Mouse (Mus musculus) hindbrain, embryonic 13.5 days (tissue): ENCODE results near the gene G430095P16Rik. TPM values are rescaled to one million over a fixed set of nuclear protein-coding genes. Genes with fewer than 3 reads are reported as not detected.

Experiments used
- ATAC-seq: fragments of 200-750 bp; cut with Nextera tagmentation; 2 replicates; pipeline ENCODE4 v1.8.0; 2017; ENCODE audit warnings: moderate TSS enrichment; ENCODE audit not compliant: low FRiP score
- H3K27ac ChIP-seq: fragments of 300-500 bp; sonication (generic); 2 replicates; pipeline ENCODE4 v1.5.1; 2015; ENCODE audit warnings: inconsistent platforms, mild to moderate bottlenecking, moderate library complexity
- H3K27me3 ChIP-seq: fragments of 300-500 bp; sonication (generic); 2 replicates; pipeline ENCODE4 v1.6.1; 2015; ENCODE audit warnings: mild to moderate bottlenecking, inconsistent platforms
- H3K36me3 ChIP-seq: fragments of 300-500 bp; sonication (generic); 2 replicates; pipeline ENCODE4 v1.6.1; 2015; ENCODE audit warnings: mild to moderate bottlenecking, inconsistent platforms
- H3K4me1 ChIP-seq: fragments of 300-500 bp; sonication (generic); replicated peaks from 2 replicates; pipeline ENCODE4 v1.6.1; 2015; ENCODE audit warnings: inconsistent platforms
- H3K4me2 ChIP-seq: fragments of 300-500 bp; sonication (generic); 2 replicates; pipeline ENCODE4 v1.6.1; 2015; ENCODE audit warnings: inconsistent platforms, mild to moderate bottlenecking, moderate library complexity
- H3K4me3 ChIP-seq: fragments of 300-500 bp; sonication (generic); 2 replicates; pipeline ENCODE4 v1.5.1; 2015; ENCODE audit warnings: mild to moderate bottlenecking, inconsistent platforms
- H3K9ac ChIP-seq: fragments of 300-500 bp; sonication (generic); 2 replicates; pipeline ENCODE4 v1.6.1; 2015; ENCODE audit warnings: mild to moderate bottlenecking, inconsistent platforms
- H3K9me3 ChIP-seq: fragments of 300-500 bp; sonication (generic); 2 replicates; pipeline ENCODE4 v1.6.1; 2016; ENCODE audit warnings: inconsistent platforms
- WGBS: fragments of 180-500 bp; shearing (Covaris S2); methylation state at CpG from one replicate; pipeline ENCODE4 v1.1.7; 2015; 5-methylcytosine and 5-hydroxymethylcytosine counted together
- polyA plus RNA-seq: library from polyadenylated mRNA; unstranded; fragments of >200 nt; fragmentation: Nextera tagmentation; extraction: Ambion mirVana; gene quantifications from 2 replicates; pipeline ENCODE4 v1.2.1, GENCODE M21; 2015

Gene G430095P16Rik
- polyA plus RNA-seq, 1 experiment from 2014 or later, result 1.0 TPM

DNA sequence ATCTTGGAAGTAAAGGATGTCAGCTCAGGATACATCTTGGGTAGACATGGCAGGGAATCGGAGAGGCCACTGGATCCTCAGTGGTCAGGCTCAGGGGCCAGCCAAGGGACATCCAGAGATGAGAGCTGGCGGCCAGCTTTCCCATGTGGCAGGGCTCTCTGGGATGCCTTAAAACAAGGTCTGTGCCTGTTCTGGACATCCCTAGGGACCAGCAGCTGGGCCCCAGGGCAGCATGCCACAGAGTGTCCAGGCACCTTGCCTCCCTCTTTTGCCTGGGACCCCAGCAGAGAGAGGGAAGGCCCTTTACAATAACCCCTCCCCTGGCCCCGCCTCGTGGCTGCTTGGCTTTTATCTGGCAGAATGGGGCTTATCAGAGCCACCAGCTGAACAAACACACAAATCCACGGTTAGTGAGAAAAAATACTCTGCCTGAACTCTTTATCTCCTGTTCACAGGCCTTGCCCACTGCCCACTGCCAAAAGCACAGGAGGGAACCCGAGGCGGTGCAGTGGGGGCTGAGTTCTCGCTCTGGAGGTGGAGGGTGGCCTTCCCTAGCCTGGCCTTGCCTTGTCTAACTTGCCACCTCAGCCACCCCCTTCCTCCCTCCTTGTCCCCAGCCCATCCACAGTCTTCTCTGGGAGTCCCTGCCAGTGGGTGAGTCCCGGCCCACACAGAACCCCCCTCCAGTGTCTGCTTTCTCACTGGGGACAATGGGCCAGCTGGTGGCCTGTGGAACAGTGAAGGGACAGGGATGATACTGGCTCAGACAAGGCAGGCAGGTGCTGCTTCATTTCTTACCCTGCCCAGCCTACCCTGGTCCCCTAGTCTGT lies 7.9 kb downstream of the G430095P16Rik start:
- ATAC-seq, result no peak; the same call in 1 of the 2 replicates
- 29% methylated on average over 9 of the region's 9 CpGs for WGBS
- Histone ChIP-seq H3K9ac (peak overlapping the region; percentile 20; the same call in 1 of the 2 replicates), H3K27ac (peak overlapping the region; percentile 90), H3K27me3 (peaks cover 52% of the 10 kb centered on the region), H3K4me3 (no peak overlapping the region), H3K4me1 (peaks cover 89% of the 10 kb centered on the region), H3K4me2 (no peak overlapping the region), H3K36me3 (peaks cover 12% of the 10 kb centered on the region; the same call in 1 of the 2 replicates), H3K9me3 (no peaks in the 10 kb centered on the region)

DNA sequence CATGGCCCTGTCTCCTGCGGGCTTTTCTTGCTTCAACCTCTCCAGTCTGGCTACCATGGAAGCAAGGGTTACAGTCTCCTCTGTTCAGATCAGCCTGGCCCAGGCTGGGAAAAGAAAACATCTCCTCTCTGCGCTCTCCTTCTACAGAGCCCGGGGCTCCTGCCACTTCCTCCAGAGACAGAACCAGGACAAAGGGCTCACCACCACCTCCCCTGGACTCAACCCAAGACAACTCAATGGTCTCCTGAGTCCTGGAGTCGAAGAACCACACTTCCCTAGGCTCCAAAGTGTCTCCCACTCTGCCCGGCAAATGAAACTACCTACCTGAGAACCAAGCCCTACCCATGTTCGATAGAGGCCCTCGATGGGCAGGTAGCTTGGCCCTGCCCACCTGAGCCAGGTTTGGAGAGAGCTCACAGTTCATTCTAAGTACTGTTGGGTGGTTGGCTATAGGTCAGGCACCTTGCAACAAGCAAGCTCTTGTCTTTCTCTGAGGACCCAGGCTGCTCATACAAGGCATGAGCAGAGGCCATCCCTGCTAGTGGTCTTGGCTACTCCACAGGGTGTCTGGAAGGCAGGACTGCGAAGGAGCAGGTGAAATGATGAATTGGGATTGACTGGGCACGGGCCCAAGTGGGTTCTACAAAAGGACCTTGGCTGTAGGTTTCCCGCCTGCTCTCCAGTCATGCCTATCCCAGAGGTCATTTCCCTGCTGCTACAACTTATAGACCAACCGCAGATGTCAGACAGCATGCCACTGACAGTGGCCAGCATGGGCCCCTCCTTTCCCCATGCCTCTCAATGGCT lies 8.8 kb downstream of the G430095P16Rik start:
- no peak overlapping the region for H3K4me2 ChIP-seq
- no peak; the same call in 1 of the 2 replicates for ATAC-seq
- no peak overlapping the region for H3K4me3 ChIP-seq
- WGBS, result 55% methylated on average over 11 of the region's 11 CpGs
- H3K36me3 ChIP-seq, result peaks cover 7% of the 10 kb centered on the region; the same call in 1 of the 2 replicates
- peaks cover 89% of the 10 kb centered on the region for H3K4me1 ChIP-seq
- H3K27me3 ChIP-seq, result peaks cover 60% of the 10 kb centered on the region
- H3K27ac ChIP-seq, result peak overlapping the region; percentile 90
- 0 out of 2 replicates have a peak overlapping the region, but pooled peaks have one; percentile 20 for H3K9ac ChIP-seq
- no peaks in the 10 kb centered on the region for H3K9me3 ChIP-seq

DNA sequence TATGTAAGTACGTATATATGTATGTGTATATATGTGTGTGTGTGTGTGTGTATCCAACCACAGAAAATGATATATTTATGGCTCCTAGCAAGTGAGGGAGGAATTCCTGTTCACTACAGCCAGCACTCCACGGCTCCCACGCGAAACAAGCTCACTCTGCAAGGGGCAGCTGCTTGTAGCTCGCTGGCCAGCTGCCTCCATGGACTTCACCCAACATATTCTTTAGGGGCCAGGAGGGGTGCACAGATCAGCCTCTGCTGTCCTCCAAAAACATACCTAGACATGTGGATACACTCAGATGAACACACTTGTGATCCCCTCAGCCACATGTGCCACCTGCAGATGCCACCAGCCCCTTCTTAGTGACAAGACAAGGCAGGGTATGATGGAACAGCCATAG lies 9.7 kb downstream of the G430095P16Rik start:
- Histone ChIP-seq H3K27me3 (peaks cover 66% of the 10 kb centered on the region), H3K4me1 (peaks cover 88% of the 10 kb centered on the region), H3K9me3 (no peaks in the 10 kb centered on the region), H3K4me2 (no peak overlapping the region), H3K36me3 (no peaks in the 10 kb centered on the region), H3K9ac (peak overlapping the region; percentile 39; the same call in 1 of the 2 replicates), H3K4me3 (no peak overlapping the region), H3K27ac (peak overlapping the region; percentile 90)
- WGBS, result 72% methylated on average over 5 of the region's 5 CpGs
- no peak for ATAC-seq

DNA sequence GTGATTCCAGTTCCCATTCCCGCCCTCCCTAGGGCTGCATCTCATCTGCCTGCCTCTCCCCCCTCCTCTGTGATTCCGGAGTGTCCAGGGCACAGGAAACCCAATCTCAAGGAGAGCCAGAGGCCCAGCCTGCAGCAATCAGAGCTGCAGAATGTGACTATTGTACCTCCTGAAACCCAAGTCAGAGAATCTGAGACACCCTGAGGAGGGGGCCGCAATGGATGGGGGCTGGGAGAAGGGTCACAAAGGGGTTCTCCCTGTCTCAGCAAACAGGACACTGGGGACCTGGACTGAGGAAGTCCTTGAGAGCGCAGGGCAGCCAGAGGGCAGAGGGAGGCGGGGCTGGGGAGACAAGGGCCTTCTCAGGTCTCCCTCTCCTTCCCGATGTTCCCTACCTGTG lies 10.2 kb downstream of the G430095P16Rik start:
- no peak for ATAC-seq
- peak overlapping the region; percentile 90 for H3K27ac ChIP-seq
- H3K27me3 ChIP-seq, result peaks cover 70% of the 10 kb centered on the region
- H3K9me3 ChIP-seq, result no peaks in the 10 kb centered on the region
- H3K36me3 ChIP-seq, result no peaks in the 10 kb centered on the region
- H3K4me2 ChIP-seq, result no peak overlapping the region
- 50% methylated on average over 6 of the region's 6 CpGs for WGBS
- H3K4me3 ChIP-seq, result no peak overlapping the region
- peaks cover 90% of the 10 kb centered on the region for H3K4me1 ChIP-seq
- peak overlapping the region; percentile 39; the same call in 1 of the 2 replicates for H3K9ac ChIP-seq

DNA sequence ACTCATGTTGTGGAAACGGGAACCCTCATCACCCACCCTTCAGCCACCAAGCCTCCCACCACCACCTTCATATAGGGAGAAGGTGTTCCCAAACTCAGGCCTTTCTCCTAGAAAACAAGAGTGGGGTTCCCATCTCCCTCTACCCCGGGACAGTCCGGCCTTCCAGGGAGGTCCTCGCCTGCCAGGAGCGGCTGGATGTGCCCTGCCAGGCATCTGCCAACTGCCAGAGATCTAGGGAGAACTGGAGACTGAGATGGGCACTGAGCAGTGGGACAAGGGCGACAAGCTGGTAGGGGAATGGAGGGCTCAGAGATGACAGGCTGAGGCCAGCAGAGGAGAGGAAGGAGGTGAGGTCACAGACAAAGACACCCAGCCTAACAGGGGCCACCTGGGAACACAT lies 11.2 kb downstream of the G430095P16Rik start:
- no peak overlapping the region for H3K4me3 ChIP-seq
- H3K4me1 ChIP-seq, result peaks cover 90% of the 10 kb centered on the region
- ATAC-seq, result no peak
- H3K4me2 ChIP-seq, result no peak overlapping the region
- 78% methylated on average over 6 of the region's 6 CpGs for WGBS
- 0 out of 2 replicates have a peak overlapping the region, but pooled peaks have one; percentile 29 for H3K9ac ChIP-seq
- no peaks in the 10 kb centered on the region for H3K9me3 ChIP-seq
- peak overlapping the region; percentile 90 for H3K27ac ChIP-seq
- peaks cover 77% of the 10 kb centered on the region for H3K27me3 ChIP-seq
- no peaks in the 10 kb centered on the region for H3K36me3 ChIP-seq

DNA sequence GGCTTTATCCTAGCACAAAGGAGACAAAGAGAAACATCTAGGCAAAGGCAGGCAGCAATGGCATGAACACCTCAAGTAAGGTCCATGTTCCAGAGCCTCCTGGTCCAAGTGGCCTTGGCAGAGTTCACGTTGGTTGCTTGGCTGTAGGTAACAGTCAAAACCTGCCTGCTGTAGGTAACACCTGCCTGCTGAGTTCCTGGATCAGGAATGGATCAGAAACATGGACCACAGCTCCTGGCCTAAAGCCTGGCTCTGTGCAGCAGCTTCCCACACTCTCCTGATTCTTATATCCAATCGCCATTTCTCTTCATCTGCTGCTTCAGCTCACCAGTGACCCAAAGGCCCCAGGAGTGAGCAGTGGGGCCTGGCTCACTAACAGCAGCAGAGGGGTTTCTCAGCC lies 11.9 kb downstream of the G430095P16Rik start:
- ATAC-seq, result no peak
- H3K27ac ChIP-seq, result no peak overlapping the region
- no peak overlapping the region for H3K4me2 ChIP-seq
- 92% methylated on average over 2 of the region's 2 CpGs for WGBS
- no peaks in the 10 kb centered on the region for H3K9me3 ChIP-seq
- no peak overlapping the region for H3K9ac ChIP-seq
- H3K4me3 ChIP-seq, result no peak overlapping the region
- H3K27me3 ChIP-seq, result peaks cover 84% of the 10 kb centered on the region
- no peaks in the 10 kb centered on the region for H3K36me3 ChIP-seq
- H3K4me1 ChIP-seq, result peaks cover 89% of the 10 kb centered on the region

DNA sequence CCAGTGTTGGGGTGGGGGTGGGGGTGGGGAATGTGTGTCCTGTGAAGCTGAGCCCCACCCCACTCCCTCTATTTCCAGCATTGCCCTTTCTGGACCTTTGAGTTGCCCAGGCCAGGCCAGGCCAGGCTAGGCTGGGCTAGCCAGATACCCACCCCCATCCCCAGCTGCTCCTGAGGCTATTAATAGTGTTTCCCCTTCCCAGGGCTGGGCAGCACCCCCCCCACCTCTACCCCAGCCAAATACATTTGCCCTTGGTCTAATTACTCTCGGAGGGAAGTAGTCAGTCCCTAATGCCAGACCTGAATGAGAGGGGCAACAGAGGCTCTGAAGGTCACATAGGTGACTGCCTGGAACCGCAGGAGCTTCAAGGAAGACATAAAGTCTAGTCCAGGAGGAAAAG lies 12.8 kb downstream of the G430095P16Rik start:
- Histone ChIP-seq H3K4me3 (no peak overlapping the region), H3K9me3 (no peaks in the 10 kb centered on the region), H3K9ac (no peak overlapping the region), H3K27me3 (peaks cover 87% of the 10 kb centered on the region), H3K4me1 (peaks cover 89% of the 10 kb centered on the region), H3K4me2 (no peak overlapping the region), H3K27ac (no peak overlapping the region), H3K36me3 (no peaks in the 10 kb centered on the region)
- no peak for ATAC-seq
- 58% methylated on average over 2 of the region's 2 CpGs for WGBS

DNA sequence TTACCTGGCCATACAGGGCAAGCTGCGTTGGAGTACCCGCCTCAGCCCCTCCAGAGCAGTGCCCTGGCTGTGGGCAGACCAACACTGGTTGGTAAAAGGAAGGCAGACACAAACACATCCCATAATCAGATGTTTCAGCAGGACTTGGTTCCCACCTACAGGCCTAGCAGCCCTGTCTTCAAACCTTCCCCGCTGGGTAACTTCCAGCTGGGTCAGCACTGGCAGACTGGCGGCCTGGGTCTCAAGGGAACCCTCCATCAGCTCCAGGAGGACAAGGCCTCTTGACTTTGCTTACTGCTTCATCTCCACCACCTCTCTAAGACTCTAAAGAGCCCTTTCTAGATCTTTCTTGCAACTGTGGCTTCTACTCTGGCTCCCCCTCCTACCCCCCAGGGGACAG lies 13.7 kb downstream of the G430095P16Rik start:
- no peak overlapping the region for H3K4me3 ChIP-seq
- WGBS, result 69% methylated on average over 4 of the region's 4 CpGs
- H3K4me2 ChIP-seq, result no peak overlapping the region
- no peaks in the 10 kb centered on the region for H3K36me3 ChIP-seq
- no peak overlapping the region for H3K27ac ChIP-seq
- peaks cover 92% of the 10 kb centered on the region for H3K27me3 ChIP-seq
- no peaks in the 10 kb centered on the region for H3K9me3 ChIP-seq
- no peak for ATAC-seq
- 0 out of 2 replicates have a peak overlapping the region, but pooled peaks have one; percentile 21 for H3K9ac ChIP-seq
- H3K4me1 ChIP-seq, result peaks cover 89% of the 10 kb centered on the region

DNA sequence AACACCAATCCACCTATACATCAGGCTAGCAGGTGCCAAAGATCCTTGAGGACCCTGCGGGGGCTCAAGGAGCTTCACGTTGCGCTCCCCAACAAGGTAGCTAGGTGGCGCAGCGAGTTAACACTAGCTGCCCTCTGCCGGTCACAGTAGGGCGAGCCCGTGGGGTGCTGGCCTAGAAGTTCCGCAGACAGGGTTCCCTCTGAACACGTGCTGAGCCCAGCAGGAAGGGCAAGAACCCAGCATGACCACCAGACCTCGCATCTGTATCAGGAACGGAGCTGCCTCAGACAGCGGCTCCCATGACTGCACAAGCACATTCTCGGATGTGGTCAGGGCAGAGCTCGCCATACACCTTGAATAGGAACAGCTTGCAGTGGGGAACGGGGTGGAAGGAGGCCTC lies 14.8 kb downstream of the G430095P16Rik start:
- Histone ChIP-seq H3K9me3 (no peaks in the 10 kb centered on the region), H3K4me1 (peaks cover 89% of the 10 kb centered on the region), H3K36me3 (no peaks in the 10 kb centered on the region), H3K27me3 (peaks cover 100% of the 10 kb centered on the region), H3K4me3 (peak overlapping the region; percentile 15; the same call in 1 of the 2 replicates), H3K4me2 (peak overlapping the region; percentile 35), H3K27ac (no peak overlapping the region; the same call in 1 of the 2 replicates), H3K9ac (peak overlapping the region; percentile 39; the same call in 1 of the 2 replicates)
- no peak for ATAC-seq
- 2% methylated on average over 16 of the region's 16 CpGs for WGBS

DNA sequence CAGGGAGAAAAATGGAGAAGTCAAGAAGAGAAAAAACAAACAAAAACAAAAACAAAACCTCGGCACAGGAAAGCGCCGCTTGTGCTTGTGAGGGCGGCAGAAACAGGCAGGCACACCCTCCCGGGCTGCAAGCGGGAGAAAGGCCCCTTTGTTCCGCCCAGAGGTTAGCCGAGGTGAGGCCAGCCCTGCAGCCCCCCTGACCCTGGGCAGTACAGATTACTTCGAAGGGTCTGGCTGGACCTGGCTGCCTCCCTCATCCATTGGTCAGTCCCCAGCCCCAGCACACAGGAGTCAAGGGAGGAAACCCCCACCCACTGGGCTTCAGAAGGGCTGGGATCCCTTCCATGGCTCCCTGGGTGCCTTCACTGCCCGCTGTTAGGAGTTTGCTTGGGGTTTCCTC lies 15.5 kb downstream of the G430095P16Rik start:
- H3K9ac ChIP-seq, result peak overlapping the region; percentile 51
- H3K27me3 ChIP-seq, result peaks cover 100% of the 10 kb centered on the region
- 3% methylated on average over 10 of the region's 10 CpGs for WGBS
- ATAC-seq, result no peak
- peak overlapping the region; percentile 64 for H3K27ac ChIP-seq
- H3K4me3 ChIP-seq, result no peak overlapping the region
- H3K9me3 ChIP-seq, result no peaks in the 10 kb centered on the region
- no peaks in the 10 kb centered on the region for H3K36me3 ChIP-seq
- H3K4me1 ChIP-seq, result peaks cover 89% of the 10 kb centered on the region
- H3K4me2 ChIP-seq, result peak overlapping the region; percentile 35; the same call in 1 of the 2 replicates

DNA sequence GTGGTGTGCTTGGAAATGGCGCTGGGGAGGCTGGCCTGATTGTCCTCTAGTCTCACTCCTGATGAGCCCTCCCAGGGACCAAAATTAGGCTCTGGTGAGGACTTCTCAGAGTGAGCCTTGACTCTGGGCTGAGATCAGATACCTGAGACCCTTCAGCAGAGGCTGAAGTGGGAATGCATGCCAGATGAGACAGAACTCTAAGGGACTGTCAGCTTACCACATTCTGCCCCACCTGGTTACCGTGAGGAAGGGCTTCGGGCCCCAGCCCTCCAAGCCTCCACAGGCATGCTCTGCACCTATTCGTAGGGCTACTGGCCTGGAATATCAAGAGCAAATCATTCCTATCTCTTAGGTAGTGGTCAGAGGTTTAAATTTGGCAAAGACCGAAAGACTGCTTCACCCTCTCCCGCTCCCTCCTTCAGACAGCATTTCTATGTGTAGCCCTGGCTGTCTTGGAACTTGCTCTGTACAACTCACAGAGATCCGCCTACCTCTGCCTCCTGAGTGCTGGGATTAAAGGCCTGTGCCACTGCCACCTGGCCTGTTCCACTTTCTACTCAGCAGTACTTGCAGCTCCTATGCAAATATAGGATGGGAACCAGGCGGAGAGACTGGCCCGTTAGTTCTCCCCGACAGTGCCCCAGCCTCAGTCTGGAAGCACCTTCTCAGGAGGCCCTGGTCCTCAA lies 16.1 kb downstream of the G430095P16Rik start:
- Histone ChIP-seq H3K27me3 (peaks cover 100% of the 10 kb centered on the region), H3K36me3 (no peaks in the 10 kb centered on the region), H3K4me1 (peaks cover 91% of the 10 kb centered on the region), H3K4me2 (no peak overlapping the region), H3K4me3 (no peak overlapping the region), H3K27ac (peak overlapping the region; percentile 64), H3K9ac (peak overlapping the region; percentile 51; the same call in 1 of the 2 replicates), H3K9me3 (no peaks in the 10 kb centered on the region)
- WGBS, result 38% methylated on average over 10 of the region's 10 CpGs
- ATAC-seq, result no peak

DNA sequence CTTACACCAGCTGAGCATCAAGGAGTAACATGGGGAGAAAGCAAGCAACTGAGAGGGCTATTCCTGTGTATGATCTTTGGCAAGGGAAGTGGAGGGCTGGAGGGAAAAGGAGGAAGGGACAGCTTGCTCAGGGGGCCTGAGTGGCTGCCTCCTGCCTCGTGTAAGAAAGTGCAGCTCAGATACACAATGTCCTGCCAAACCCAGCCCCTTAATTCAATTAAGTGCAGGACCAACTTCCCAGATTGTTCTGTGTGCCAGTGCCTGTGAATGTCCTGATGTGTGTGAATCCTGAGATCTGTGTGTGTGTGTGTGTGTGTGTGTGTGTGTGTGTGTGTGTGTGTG lies 16.6 kb downstream of the G430095P16Rik start:
- Histone ChIP-seq H3K27ac (peak overlapping the region; percentile 64), H3K36me3 (no peaks in the 10 kb centered on the region), H3K4me3 (no peak overlapping the region), H3K4me2 (no peak overlapping the region), H3K4me1 (peaks cover 93% of the 10 kb centered on the region), H3K9me3 (no peaks in the 10 kb centered on the region), H3K9ac (peak overlapping the region; percentile 1; the same call in 1 of the 2 replicates), H3K27me3 (peaks cover 100% of the 10 kb centered on the region)
- 4% methylated on average over 1 of the region's 1 CpGs for WGBS
- ATAC-seq, result no peak
